Mouse (Mus musculus) C2C12 (cell line): ENCODE results near the gene Cenpi. TPM values are rescaled to one million over a fixed set of nuclear protein-coding genes. Genes with fewer than 3 reads are reported as not detected.

Experiments used
- H3K27me3 ChIP-seq: one replicate; pipeline ENCODE4 v1.6.1; 2011; ENCODE audit not compliant: control insufficient read depth, insufficient read depth, insufficient read length
- H3K36me3 ChIP-seq: one replicate; pipeline ENCODE4 v1.6.1; 2011; ENCODE audit not compliant: control insufficient read depth, insufficient read depth
- H3K4me3 ChIP-seq: one replicate; pipeline ENCODE4 v1.5.1; 2011; ENCODE audit warnings: mild to moderate bottlenecking, control low read depth; ENCODE audit not compliant: poor library complexity, insufficient read depth, severe bottlenecking
- H3K79me2 ChIP-seq: one replicate; pipeline ENCODE4 v1.6.1; 2011; ENCODE audit not compliant: control insufficient read depth, insufficient read depth
- H3K79me3 ChIP-seq: one replicate; pipeline ENCODE4 v1.6.1; 2011; ENCODE audit warnings: low read depth, control low read depth
- H3ac ChIP-seq: one replicate; pipeline ENCODE3; 2011; ENCODE audit warnings: low read depth; ENCODE audit not compliant: control insufficient read depth, insufficient read length
- CEBPB ChIP-seq: IDR thresholded peaks from one replicate; pipeline ENCODE4 v1.6.1; 2011; ENCODE audit warnings: low read depth, mild to moderate bottlenecking, control low read depth, moderate library complexity
- CTCF ChIP-seq: IDR thresholded peaks from one replicate; pipeline ENCODE4 v1.5.1; 2011; ENCODE audit not compliant: control insufficient read depth, insufficient read depth, insufficient read length
- FOSL1 ChIP-seq: IDR thresholded peaks from one replicate; pipeline ENCODE4 v1.8.0; 2011; ENCODE audit warnings: mild to moderate bottlenecking, low read length; ENCODE audit not compliant: poor library complexity, insufficient read depth, severe bottlenecking
- MAX ChIP-seq: IDR thresholded peaks from one replicate; pipeline ENCODE4 v1.6.1; 2011; ENCODE audit warnings: mild to moderate bottlenecking, control low read depth
- MYOD1 ChIP-seq: IDR thresholded peaks from one replicate; pipeline ENCODE4 v1.6.1; 2011; ENCODE audit warnings: low read depth; ENCODE audit not compliant: control insufficient read depth, insufficient read length
- MYOG ChIP-seq: IDR thresholded peaks from one replicate; pipeline ENCODE4 v1.6.1; 2011; ENCODE audit not compliant: control insufficient read depth, insufficient read length; ENCODE audit errors: extremely low read depth
- USF1 ChIP-seq: IDR thresholded peaks from one replicate; pipeline ENCODE4 v1.6.1; 2011; ENCODE audit warnings: low read depth, mild to moderate bottlenecking, control low read depth, moderate library complexity
- polyA plus RNA-seq: library from polyadenylated mRNA; unstranded; fragments of >200 nt; fragmentation: generic; extraction: Trizol; gene quantifications from one replicate; pipeline ENCODE4 v1.2.1, GENCODE M21; 2012; ENCODE audit warnings: missing spikeins

Gene Cenpi
- polyA plus RNA-seq, 1 experiment, result 10.8 TPM

DNA sequence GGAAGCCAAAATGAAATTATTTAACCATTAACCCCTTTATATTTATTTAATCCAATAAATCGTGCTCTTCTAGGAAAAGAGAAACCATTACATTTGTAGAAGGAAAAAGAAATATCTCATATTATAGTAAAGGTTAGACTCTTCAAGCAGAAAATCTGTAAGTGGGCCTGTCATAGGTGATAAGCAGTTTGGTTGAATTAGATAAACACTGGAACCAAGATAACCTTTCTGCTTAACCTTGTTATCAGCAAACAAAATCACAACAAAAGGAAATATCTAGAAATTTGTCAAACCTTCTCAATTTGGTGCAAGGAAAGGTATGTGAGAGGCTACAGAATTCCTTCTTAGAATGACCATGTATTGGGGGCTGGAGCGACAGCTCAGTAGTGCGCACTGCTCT, 27.4 kb upstream of the Cenpi start:
- Histone ChIP-seq H3K27me3 (no peaks in the 10 kb centered on the region), H3K79me3 (no peaks in the 10 kb centered on the region), H3K79me2 (no peaks in the 10 kb centered on the region), H3K4me3 (no peak overlapping the region), H3K36me3 (no peaks in the 10 kb centered on the region), H3ac (no peak overlapping the region)
- TF ChIP-seq MAX (no peak), FOSL1 (no peak), USF1 (no peak)

DNA sequence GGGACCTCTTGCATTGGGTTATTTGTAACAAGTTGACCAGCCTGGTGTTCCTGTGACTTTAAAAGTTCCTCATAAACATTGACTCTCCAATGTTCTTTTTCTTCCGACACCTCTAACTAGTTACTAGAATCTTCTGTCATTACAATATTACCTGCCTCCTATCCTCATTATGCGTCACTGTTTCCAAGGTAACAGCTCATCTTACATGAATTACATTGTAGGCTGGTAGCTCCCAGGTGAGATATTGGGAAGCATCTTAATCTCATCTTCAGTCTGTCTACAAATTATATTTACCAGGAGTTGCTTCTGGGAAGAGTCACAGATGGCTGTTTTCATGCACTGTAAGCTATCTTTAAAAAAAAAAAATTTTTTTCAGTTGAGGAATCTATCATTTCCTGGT, 22.8 kb upstream of the Cenpi start:
- no peaks in the 10 kb centered on the region for H3K79me3 ChIP-seq
- H3K36me3 ChIP-seq, result no peaks in the 10 kb centered on the region
- H3K4me3 ChIP-seq, result no peak overlapping the region
- no peak overlapping the region for H3ac ChIP-seq
- H3K27me3 ChIP-seq, result no peaks in the 10 kb centered on the region
- H3K79me2 ChIP-seq, result no peaks in the 10 kb centered on the region
- no peak for TF ChIP-seq CEBPB

DNA sequence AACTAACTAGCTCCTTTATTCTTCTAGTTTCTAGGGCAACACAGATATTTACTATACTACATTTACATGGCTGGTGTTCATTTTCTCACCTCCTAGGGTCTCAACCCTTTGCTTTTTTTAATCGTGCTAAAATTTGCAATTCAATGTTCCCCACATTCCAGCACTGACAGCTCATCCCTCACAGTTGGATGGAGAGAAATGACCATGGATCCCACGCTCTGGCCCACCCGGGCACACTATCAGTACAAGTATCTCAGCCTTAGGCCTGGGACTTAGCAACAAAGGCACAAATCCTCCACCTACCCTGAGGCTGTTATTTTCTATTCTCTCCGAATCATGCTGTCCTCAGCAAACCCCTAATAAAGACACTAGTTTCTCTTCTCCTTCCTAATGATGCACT, 22.1 kb upstream of the Cenpi start:
- H3ac ChIP-seq, result no peak overlapping the region
- TF ChIP-seq MAX (no peak), FOSL1 (no peak), CTCF (no peak), CEBPB (no peak)
- no peak overlapping the region for H3K4me3 ChIP-seq
- H3K36me3 ChIP-seq, result no peaks in the 10 kb centered on the region
- no peaks in the 10 kb centered on the region for H3K79me3 ChIP-seq
- H3K27me3 ChIP-seq, result no peaks in the 10 kb centered on the region
- no peaks in the 10 kb centered on the region for H3K79me2 ChIP-seq

GRCm38 (mm10) chrX:134287305-134287704, 20.6 kb upstream of the Cenpi start:
- no peak for TF ChIP-seq FOSL1
- TF ChIP-seq MYOD1, result no peak
- Histone ChIP-seq H3ac (no peak overlapping the region), H3K36me3 (no peaks in the 10 kb centered on the region), H3K4me3 (no peak overlapping the region), H3K27me3 (no peaks in the 10 kb centered on the region), H3K79me2 (no peaks in the 10 kb centered on the region), H3K79me3 (no peaks in the 10 kb centered on the region)

GRCm38 (mm10) chrX:134296301-134296700, 11.6 kb upstream of the Cenpi start:
- H3K79me2 ChIP-seq, result no peaks in the 10 kb centered on the region
- no peaks in the 10 kb centered on the region for H3K36me3 ChIP-seq
- H3K4me3 ChIP-seq, result no peak overlapping the region

DNA sequence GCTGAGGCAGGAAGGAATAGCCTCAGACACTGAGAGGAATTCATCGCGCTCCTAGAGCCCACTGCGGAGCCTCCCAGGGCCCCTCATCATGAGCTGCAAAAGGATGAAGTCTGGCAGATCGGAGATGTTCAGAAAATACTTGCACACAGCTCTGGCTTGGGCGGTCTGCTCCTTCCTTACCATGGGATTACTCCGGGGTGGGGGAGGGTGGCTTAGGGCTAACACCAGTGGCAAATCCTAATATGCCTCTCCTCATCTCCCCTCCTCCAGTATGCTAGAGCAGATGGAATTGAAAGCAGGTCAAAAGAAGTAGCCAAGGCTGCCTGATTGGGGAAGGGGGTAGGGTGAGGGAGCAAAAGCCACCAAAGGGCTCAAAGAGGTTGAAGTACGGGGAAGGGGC, 11.1 kb upstream of the Cenpi start:
- H3K79me2 ChIP-seq, result no peaks in the 10 kb centered on the region
- TF ChIP-seq MAX (no peak), CEBPB (no peak), MYOD1 (no peak), CTCF (no peak), FOSL1 (no peak)
- H3K36me3 ChIP-seq, result no peaks in the 10 kb centered on the region
- no peak overlapping the region for H3K4me3 ChIP-seq
- no peak overlapping the region for H3ac ChIP-seq
- H3K79me3 ChIP-seq, result no peaks in the 10 kb centered on the region
- H3K27me3 ChIP-seq, result no peaks in the 10 kb centered on the region

More at GRCm38 (mm10) chrX:134296301-134296700, 11.6 kb upstream of the Cenpi start:
- Histone ChIP-seq H3ac (no peak overlapping the region), H3K79me3 (no peaks in the 10 kb centered on the region), H3K27me3 (no peaks in the 10 kb centered on the region)
- TF ChIP-seq MAX (no peak), CTCF (no peak), MYOD1 (no peak), MYOG (no peak), USF1 (no peak), FOSL1 (no peak), CEBPB (no peak)

DNA sequence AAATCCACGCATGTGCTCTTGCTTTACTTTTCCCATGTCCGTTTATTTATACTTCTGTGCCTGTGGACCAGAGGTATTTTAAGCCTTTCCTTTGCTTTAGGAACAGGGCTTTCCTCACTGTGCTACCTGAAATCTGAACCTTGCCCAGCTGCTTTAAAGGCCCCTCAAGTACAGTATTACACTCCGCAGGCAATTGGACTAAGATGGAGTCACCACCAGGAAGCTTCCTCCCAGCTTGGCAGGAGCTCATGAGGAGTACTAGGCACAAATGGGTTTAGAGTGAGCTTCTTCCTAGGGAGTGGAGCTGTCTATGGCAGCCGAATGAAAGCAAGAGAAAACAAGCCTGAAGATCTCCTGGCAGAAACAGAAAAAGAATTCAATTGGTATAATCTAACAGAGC, 10.7 kb upstream of the Cenpi start:
- Histone ChIP-seq H3K27me3 (no peaks in the 10 kb centered on the region), H3K79me3 (no peaks in the 10 kb centered on the region), H3K79me2 (no peaks in the 10 kb centered on the region), H3ac (no peak overlapping the region), H3K36me3 (no peaks in the 10 kb centered on the region), H3K4me3 (no peak overlapping the region)
- TF ChIP-seq MYOD1 (no peak), FOSL1 (no peak), USF1 (no peak), CTCF (no peak)
